Comparison of ENCODE assay signal across 22 mouse cellular contexts in genomic region chr9:28558628-28559027, GRCm38 (mm10).
"Had no signal": no experiment of that assay in that cellular context is flagged by ENCODE, and none has a peak within 500 bp of the region (broad histone marks: within the 10 kb centered on the region; RNA-seq: fewer than 3 reads in every experiment).

No protein-coding gene starts in this region.

- DNase-seq: kidney, adult 2 months; kidney, postnatal 25 days; layer of hippocampus, adult 9-11 months; lung, adult 18-20 months; lung, postnatal 10 days; lung, postnatal 36 days; right cerebral cortex, postnatal 4 days; thymus, adult 2 months; thymus, postnatal 14 days; thymus, postnatal 4 days had no signal

- H3K4me3 ChIP-seq: layer of hippocampus, adult 2 months; limb, embryonic 12.5 days; limb, embryonic 15.5 days; liver, embryonic 12.5 days; liver, embryonic 15.5 days; lung, embryonic 15.5 days; megakaryocyte, embryonic 14.5 days; midbrain, embryonic 12.5 days had no signal

- H3K4me2 ChIP-seq: limb, embryonic 12.5 days; limb, embryonic 15.5 days; liver, embryonic 12.5 days; liver, embryonic 15.5 days; lung, embryonic 15.5 days; midbrain, embryonic 12.5 days had no signal

- H3K9me3 ChIP-seq: limb, embryonic 12.5 days; limb, embryonic 15.5 days; liver, embryonic 12.5 days; liver, embryonic 15.5 days; lung, embryonic 15.5 days; megakaryocyte, embryonic 14.5 days; midbrain, embryonic 12.5 days had no signal

- H3K9ac ChIP-seq: limb, embryonic 12.5 days; limb, embryonic 15.5 days; liver, embryonic 12.5 days; liver, embryonic 15.5 days; lung, embryonic 15.5 days; midbrain, embryonic 12.5 days had no signal

- H3K27me3 ChIP-seq: limb, embryonic 12.5 days; limb, embryonic 15.5 days; liver, embryonic 12.5 days; liver, embryonic 15.5 days; lung, embryonic 15.5 days; megakaryocyte, embryonic 14.5 days; midbrain, embryonic 12.5 days had no signal

- H3K36me3 ChIP-seq: limb, embryonic 12.5 days; limb, embryonic 15.5 days; liver, embryonic 12.5 days; liver, embryonic 15.5 days; lung, embryonic 15.5 days; midbrain, embryonic 12.5 days had no signal

- H3K27ac ChIP-seq: kidney, postnatal 0 days; layer of hippocampus, adult 2 months; limb, embryonic 12.5 days; limb, embryonic 15.5 days; liver, embryonic 12.5 days; liver, embryonic 15.5 days; lung, embryonic 15.5 days; midbrain, embryonic 12.5 days; stomach, postnatal 0 days had no signal

- ATAC-seq: intestine, postnatal 0 days; liver, embryonic 12.5 days; midbrain, embryonic 16.5 days had no signal

- H3K4me1 ChIP-seq: limb, embryonic 12.5 days; limb, embryonic 15.5 days; liver, embryonic 12.5 days; liver, embryonic 15.5 days; midbrain, embryonic 12.5 days had no signal
